Mouse (Mus musculus): ENCODE measurements around the gene Chaf1b.

Chaf1b gene

GRCm38 (mm10) chr16:93883423-93884085, at the start of gene Chaf1b:
Gene Chaf1b (plus strand): TSS chr16:93883901.
- peak; percentile 97 to 99 for DNase-seq (ENCODE audit: inconsistent age in 2 of 2, low spot score in 1 of 2)

GRCm38 (mm10) chr16:93834076-93834475, 49.6 kb upstream of the Chaf1b start:
- DNase-seq (ENCODE audit: inconsistent age in 2 of 2, low spot score in 1 of 2), result no peak

- DNase-seq (ENCODE audit: inconsistent age in 2 of 2, low spot score in 1 of 2), result no peak
Observed at GRCm38 (mm10) chr16:93839049-93839448, 44.7 kb upstream of the Chaf1b start.

GRCm38 (mm10) chr16:93850527-93850926, 33.2 kb upstream of the Chaf1b start:
- DNase-seq (ENCODE audit: inconsistent age in 2 of 2, low spot score in 1 of 2), result no peak

- DNase-seq (ENCODE audit: inconsistent age in 2 of 2, low spot score in 1 of 2), result peak; percentile 45 to 77
Observed at GRCm38 (mm10) chr16:93859967-93860366, 23.7 kb upstream of the Chaf1b start.

- DNase-seq (ENCODE audit: inconsistent age in 2 of 2, low spot score in 1 of 2), result peak; percentile 52 to 93
Observed at GRCm38 (mm10) chr16:93860686-93861085, 23.0 kb upstream of the Chaf1b start.

- DNase-seq (ENCODE audit: inconsistent age in 2 of 2, low spot score in 1 of 2), result no peak
Observed at GRCm38 (mm10) chr16:93874841-93875240, 8.9 kb upstream of the Chaf1b start.

- DNase-seq (ENCODE audit: inconsistent age in 2 of 2, low spot score in 1 of 2), result no peak
Observed at GRCm38 (mm10) chr16:93877612-93878380, 5.9 kb upstream of the Chaf1b start.

- DNase-seq (ENCODE audit: inconsistent age in 2 of 2, low spot score in 1 of 2), result peak; percentile 32 to 68
Observed at GRCm38 (mm10) chr16:93884086-93884721, 503 bp downstream of the Chaf1b start.

- DNase-seq (ENCODE audit: inconsistent age in 2 of 2, low spot score in 1 of 2), result no peak
Observed at GRCm38 (mm10) chr16:93884722-93885113, 1.0 kb downstream of the Chaf1b start.

GRCm38 (mm10) chr16:93888481-93888880, 4.8 kb downstream of the Chaf1b start:
- no peak for DNase-seq (ENCODE audit: inconsistent age in 2 of 2, low spot score in 1 of 2)

GRCm38 (mm10) chr16:93890948-93891604, 7.4 kb downstream of the Chaf1b start:
- no peak for DNase-seq (ENCODE audit: inconsistent age in 2 of 2, low spot score in 1 of 2)

- no peak for DNase-seq (ENCODE audit: inconsistent age in 2 of 2, low spot score in 1 of 2)
Observed at GRCm38 (mm10) chr16:93893285-93893684, 9.6 kb downstream of the Chaf1b start.

GRCm38 (mm10) chr16:93903027-93903426, 19.3 kb downstream of the Chaf1b start:
- no peak for DNase-seq (ENCODE audit: inconsistent age in 2 of 2, low spot score in 1 of 2)

- peak; percentile 40 to 84 for DNase-seq (ENCODE audit: inconsistent age in 2 of 2, low spot score in 1 of 2)
Observed at GRCm38 (mm10) chr16:93906156-93907014, 22.7 kb downstream of the Chaf1b start.

- DNase-seq (ENCODE audit: inconsistent age in 2 of 2, low spot score in 1 of 2), result no peak
Observed at GRCm38 (mm10) chr16:93907761-93908160, 24.1 kb downstream of the Chaf1b start.

GRCm38 (mm10) chr16:93908196-93908595, 24.5 kb downstream of the Chaf1b start:
- no peak for DNase-seq (ENCODE audit: inconsistent age in 2 of 2, low spot score in 1 of 2)

- peak in 1 of 2 experiments; percentile 55 for DNase-seq (ENCODE audit: inconsistent age in 2 of 2, low spot score in 1 of 2)
Observed at GRCm38 (mm10) chr16:93909936-93910335, 26.2 kb downstream of the Chaf1b start.

GRCm38 (mm10) chr16:93910735-93911665, 27.3 kb downstream of the Chaf1b start:
- no peak for DNase-seq (ENCODE audit: inconsistent age in 2 of 2, low spot score in 1 of 2)

All from adrenal gland, adult (tissue).